Mouse (Mus musculus) lung, postnatal 10 days (tissue): ENCODE results near the gene Actl6b.

Experiments used
- DNase-seq: peaks from one replicate; pipeline ENCODE4 v3.0.0; 2021

Actl6b gene

GRCm38 (mm10) chr5:137529221-137529995 is 23.9 kb upstream of the Actl6b start:
- DNase-seq, result peak; percentile 12

DNA sequence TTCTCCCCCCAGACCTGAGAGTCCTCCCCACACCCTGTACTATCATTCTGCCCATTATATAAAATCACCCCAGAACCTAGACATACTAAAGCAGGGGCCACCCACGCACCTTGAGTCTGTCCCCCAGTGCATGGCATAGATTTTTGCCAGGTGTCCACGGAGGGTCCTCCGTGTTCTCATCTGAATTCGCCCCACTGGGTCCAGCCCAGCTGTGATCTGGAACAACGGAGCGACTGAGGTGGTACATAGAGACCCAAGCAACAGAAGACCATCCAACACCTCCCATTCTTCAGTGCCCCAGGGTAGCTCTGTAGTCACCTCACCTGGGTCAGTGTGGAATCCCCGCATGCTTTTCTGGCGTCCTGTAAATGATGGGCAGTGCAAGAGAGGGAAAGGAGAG is 23.2 kb upstream of the Actl6b start:
- peak; percentile 9 for DNase-seq

GRCm38 (mm10) chr5:137530588-137531413 is 22.5 kb upstream of the Actl6b start:
- DNase-seq, result peak; percentile 87

DNA sequence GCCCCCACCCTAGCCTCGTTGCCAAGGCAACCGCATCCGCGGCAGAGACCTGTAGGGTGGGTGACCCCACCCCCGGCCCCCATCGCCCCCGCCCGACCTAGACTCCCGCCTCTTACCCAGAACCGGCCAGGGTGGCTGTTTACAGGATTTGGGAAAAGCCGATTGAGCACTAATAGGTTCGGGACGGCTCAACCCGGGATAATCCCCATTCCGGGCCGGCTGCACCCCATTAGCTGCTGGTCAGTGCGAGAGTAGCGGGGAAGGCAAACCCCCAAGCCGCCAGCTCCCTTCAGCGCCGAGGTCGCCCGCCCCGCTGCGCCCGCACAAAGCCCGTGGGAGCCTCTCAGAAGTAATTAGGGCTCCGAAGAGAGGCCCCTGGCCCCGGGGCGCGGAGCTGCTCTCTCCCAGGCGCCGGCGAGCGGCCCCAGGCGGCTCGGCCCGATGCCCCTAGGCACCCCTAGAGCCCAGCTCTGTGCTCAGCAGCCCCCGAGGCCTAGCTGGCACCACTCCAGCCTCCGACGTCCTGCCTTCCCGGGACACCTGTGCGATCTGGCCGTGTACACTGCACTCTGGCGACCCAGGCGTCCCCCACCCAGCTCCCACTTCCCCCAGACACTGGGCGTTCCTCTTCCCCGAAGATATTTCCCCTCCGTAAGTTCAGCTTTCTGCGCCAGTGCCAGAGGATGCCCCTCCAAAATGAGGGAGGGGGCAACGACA is 21.7 kb upstream of the Actl6b start:
- DNase-seq, result peak; percentile 75

DNA sequence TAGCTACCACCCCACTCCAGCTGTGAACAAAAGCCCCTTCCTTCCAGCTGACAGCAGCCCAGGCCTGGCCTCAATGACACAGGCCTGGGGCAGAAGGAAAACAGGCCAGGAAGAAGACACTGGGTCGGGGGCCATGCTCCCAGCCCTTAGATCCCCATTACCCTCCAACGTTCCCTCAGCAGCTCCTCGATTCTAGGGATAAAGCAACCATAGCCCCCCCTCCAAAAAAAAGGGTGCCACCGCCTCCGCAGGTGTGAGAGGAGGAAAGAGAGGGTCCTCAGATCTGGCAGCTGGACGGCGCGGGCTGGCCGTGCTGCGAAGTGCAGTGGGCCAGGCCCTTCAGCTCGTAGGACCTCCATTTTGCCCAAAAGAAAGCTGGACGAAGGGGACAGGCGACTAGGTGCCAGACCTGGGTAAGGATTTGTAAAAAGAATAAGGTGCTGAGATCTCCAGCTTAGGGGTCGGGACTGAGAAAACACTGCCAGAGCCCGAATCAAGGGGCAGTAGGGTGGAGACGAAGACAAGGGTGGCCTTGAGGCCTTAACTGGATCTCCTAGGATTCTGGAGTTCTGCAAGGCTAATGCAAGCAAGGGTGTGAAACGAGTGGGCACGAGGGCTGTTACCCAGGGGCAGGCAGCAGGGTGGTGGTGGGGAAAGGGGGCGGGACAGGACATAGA is 21.0 kb upstream of the Actl6b start:
- DNase-seq, result peak; percentile 39

DNA sequence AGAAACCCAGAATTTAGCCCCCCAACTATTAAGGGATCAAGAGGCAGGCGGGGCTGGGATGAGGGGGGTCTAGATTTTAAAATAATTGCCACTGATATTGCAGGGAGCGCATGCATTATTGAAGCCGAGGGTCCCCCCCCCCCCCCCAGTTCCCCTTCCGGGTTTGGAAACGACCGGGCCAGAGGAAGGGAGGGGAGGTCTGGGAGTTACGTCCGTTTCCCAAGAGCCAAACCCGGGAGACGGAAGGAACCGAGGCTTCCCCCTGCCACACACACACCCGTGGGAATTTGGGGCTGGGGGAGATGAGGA is 20.6 kb upstream of the Actl6b start:
- no peak for DNase-seq

DNA sequence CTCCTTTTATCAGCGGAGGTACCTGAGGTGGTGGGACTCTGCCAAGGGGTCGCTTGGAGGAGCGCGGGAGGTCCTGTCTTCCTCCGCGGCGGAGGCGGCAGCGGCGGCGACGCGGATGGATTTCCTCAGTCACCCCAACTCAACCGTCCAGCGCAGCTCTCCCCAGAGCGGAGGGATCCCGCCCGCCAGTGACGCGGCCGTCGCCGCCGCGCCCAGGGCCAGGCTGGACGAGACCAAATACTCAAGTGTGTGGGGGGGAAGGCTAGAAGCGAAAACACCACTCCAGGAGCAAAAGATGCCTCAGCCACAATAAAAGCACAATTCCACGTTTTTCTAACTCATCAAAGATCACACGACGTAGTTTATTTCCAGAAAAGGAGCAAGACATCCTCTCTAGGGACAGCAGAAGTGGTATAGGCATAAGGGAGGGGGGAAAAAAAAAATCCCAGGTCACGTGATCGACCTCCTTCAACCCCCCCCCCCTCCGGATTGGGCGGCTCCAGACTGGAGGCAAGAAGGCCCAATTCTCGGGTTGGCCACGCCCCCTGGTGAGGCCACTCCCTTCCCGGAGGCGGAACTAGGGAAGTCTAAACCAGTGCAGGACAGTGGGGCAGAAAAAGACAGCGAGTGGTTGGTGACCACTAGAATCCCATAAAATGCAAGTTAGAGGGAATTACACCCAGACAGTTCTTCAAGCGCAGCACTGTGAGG is 20.0 kb upstream of the Actl6b start, which contains the start of the genes Epo and Gnb2:
Epo (minus strand) TSS at position 126 of the 711 bp plus-strand sequence.
Gnb2 (minus strand) TSS at position 394 of the 711 bp plus-strand sequence.
- DNase-seq, result peak; percentile 100

DNA sequence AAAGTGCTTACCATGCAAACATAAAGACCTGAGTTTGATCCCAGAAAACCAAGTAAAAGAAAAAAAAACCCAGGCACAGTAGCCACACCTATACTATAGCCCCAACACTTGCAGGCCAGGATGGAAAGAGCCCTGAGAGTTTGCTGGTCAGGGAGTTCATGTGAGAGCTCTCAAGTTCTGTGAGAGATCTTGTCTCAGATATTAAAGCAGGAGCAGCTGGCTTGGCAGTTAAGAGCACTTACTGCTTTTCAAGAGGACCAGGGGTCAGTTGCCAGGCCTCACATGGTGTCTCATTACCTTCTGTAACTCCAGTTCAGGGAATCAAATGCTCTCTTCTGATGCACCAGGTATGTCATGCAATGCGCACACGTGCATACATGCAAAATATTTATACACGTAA is 18.6 kb upstream of the Actl6b start:
- DNase-seq, result peak; percentile 20

GRCm38 (mm10) chr5:137535318-137535717 is 18.0 kb upstream of the Actl6b start:
- no peak for DNase-seq

DNA sequence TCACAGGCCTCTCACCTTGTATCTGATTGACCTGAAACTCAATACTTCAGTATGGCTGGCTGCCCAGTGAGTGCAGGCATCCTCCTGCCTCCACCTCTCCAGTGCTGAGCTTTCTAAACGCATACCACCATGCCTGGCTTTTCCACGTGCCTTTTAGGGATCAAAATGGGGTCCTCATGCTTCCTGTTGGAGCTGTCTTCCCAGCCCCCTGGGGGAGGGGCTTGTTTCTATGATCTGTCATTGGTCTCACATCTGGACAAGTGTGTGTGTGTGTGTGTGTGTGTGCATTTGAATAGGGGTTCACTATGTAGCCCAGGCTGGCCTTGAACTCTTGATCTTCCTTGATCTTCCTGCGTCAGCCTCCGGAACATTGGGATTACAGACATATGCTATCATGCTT is 15.9 kb upstream of the Actl6b start:
- no peak for DNase-seq

DNA sequence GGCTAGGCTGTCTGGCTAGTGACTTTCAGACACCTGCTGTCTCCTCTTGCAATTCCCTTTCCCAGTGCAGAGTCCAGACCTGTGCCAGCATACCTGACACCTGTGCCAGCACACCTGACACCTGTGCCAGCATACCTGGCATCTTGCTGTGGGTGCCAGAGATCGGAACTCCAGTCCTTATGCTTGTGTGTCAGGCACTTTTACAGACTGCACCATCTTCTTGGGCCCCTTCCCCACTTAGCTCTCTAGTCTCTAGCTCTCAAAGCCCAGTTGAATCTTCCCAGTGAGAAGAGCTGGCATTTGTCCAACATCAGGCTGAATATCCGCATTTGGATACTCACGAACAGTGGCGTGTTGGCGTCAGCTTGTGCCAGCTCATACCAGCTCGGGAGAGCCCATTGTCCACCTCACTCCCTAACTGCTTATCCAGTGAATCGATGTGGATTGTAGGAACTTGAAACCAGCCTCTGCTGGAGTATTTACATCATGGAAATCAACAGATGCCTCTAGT is 14.0 kb upstream of the Actl6b start:
- peak; percentile 54 for DNase-seq

GRCm38 (mm10) chr5:137540991-137541390 is 12.3 kb upstream of the Actl6b start:
- no peak for DNase-seq

DNA sequence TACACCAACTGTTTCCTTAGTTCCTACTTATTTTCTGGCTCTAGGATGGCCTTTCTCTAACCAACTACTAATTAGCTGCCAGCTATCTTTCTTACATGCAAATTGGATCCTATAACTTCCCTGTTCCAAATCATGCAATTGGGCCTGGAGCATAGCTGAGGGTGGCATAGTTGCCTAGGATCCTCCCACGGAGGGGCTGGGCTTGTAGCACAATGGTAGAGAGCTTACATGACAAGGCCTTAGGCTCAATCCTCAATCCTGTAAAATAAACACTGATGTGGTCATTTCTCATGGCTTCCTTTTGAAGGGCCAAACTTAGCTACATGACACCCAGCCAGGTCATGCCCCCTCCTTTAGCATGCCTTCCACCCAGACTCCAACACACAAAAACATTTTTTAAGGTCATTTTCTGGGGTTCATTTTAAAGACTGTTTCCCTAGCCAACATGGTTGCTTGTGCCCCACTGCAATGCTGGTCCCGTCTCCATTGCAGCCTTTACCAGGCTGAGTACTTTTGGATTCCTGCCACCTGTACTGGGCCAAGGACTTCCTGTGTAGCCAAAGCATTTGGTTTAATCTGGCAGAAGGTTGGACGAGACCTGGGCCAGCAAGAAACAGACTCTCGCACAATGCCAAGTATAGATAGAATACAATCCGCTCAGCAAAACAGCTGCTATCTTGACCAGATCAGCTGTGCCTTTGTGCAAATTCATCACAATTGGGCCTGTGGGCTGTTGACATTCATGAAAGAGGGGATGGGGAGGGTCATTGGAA is 11.4 kb upstream of the Actl6b start:
- no peak for DNase-seq

DNA sequence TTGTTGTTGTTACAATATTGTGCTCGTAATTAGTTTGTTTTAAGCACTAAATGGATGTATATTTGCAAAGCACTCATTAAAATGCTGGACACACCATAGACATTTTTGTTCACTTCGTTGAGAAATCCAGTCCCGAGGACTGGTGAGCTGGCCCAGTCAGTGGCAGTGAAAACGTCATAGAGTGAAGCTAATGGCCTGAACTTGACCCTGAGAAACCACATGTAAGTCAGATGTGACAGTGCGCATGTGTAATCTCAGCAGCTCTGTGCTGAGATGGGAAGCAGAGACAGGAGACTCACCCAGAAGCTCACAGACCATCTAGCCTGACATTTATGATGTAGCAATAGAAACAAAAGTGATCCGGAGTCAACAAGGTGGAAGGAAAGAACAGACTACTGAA is 8.4 kb upstream of the Actl6b start:
- no peak for DNase-seq

- DNase-seq, result no peak
Measured at GRCm38 (mm10) chr5:137545596-137545995, 7.7 kb upstream of the Actl6b start.

GRCm38 (mm10) chr5:137549840-137550239 is 3.5 kb upstream of the Actl6b start:
- no peak for DNase-seq

DNA sequence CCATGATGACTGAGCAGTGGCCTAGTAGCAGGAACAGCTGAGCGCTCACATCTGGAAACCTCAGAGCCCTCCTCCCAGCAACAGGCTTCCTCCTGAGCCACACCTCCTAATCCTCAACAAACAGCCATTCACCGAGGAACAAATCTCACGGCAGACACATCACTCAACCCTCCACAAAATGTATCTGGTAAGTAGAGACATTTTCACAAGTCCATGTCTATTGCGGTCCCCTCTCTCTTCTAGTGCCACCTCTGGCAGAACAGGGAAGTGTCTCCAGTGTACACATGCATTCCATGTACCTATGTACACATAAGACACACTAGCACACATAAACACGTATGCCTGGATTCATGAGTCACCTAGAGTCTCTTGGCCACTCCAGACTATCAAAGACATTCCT is 2.2 kb upstream of the Actl6b start:
- no peak for DNase-seq

- DNase-seq, result no peak
Measured at GRCm38 (mm10) chr5:137553000-137553399, 317 bp upstream of the Actl6b start.

GRCm38 (mm10) chr5:137553898-137554297 is 581 bp downstream of the Actl6b start:
- DNase-seq, result no peak

- no peak for DNase-seq
Measured at GRCm38 (mm10) chr5:137561556-137561955, 8.2 kb downstream of the Actl6b start.

GRCm38 (mm10) chr5:137562965-137563364 is 9.6 kb downstream of the Actl6b start:
- DNase-seq, result no peak
